Comparison of ENCODE assay signal across 10 mouse cellular contexts in genomic region chr19:7081516-7082266, GRCm38 (mm10). TPM values are rescaled to one million over a fixed set of nuclear protein-coding genes. Genes with fewer than 3 reads are reported as not detected.
DNase-seq lines count a peak whose midpoint lies in the region; ATAC-seq and TF ChIP-seq lines count a peak whose summit lies in the region.
"Had no signal": no experiment of that assay in that cellular context is flagged by ENCODE, and none has a peak within 500 bp of the region (broad histone marks: within the 10 kb centered on the region; RNA-seq: fewer than 3 reads in every experiment).

No protein-coding gene starts in this region.

- DNase-seq in forebrain, embryonic 14.5 days (ENCODE audit: low spot score): no peak
- DNase-seq in kidney, postnatal 0 days (ENCODE audit: low spot score): peak; percentile 73
- DNase-seq in kidney, postnatal 36 days: no peak
- DNase-seq in Patski (ENCODE audit: low read depth, low spot score): peak; percentile 75
- peak; percentile 55 to 76 for DNase-seq in left cerebral cortex, postnatal 36 days (ENCODE audit: low spot score in 2 of 2)
- no peak for DNase-seq in spleen, postnatal 36 days (ENCODE audit: low spot score in 2 of 2)
- DNase-seq: cerebellum, adult 11 months; cerebellum, postnatal 36 days had no signal

- H3K9ac ChIP-seq in forebrain, embryonic 13.5 days: no peak overlapping the region
- H3K9ac ChIP-seq in forebrain, embryonic 14.5 days (ENCODE audit: low read length): no peak overlapping the region
- no peak overlapping the region for H3K9ac ChIP-seq in kidney, postnatal 0 days (ENCODE audit: low read depth, low read length)

- 85% methylated on average over 7 of the region's 7 CpGs for WGBS in forebrain, embryonic 13.5 days
- WGBS in forebrain, embryonic 14.5 days: 85% methylated on average over 7 of the region's 7 CpGs
- WGBS in kidney, postnatal 0 days: 34% methylated on average over 7 of the region's 7 CpGs

- H3K27me3 ChIP-seq in forebrain, embryonic 13.5 days: peaks cover 2% of the 10 kb centered on the region; the same call in 1 of the 2 replicates
- no peaks in the 10 kb centered on the region for H3K27me3 ChIP-seq in forebrain, embryonic 14.5 days (replicated peaks; ENCODE audit: control insufficient read depth, insufficient read depth, low read length)
- H3K27me3 ChIP-seq in kidney, postnatal 0 days (ENCODE audit: insufficient read depth, low read length): no peaks in the 10 kb centered on the region
- H3K27me3 ChIP-seq in Patski: no peaks in the 10 kb centered on the region

- intact Hi-C loops in left cerebral cortex, postnatal 36 days (cut with DNase I): loop anchor here (5.0 kb wide), 1 partner anchor 86 kb away; no protein-coding TSS in a partner anchor

- CTCF ChIA-PET in Patski (lab: Charles Lee): interaction anchor here (0.8 to 1.3 kb wide), 3 partner anchors 9 to 10 kb away, joined by 3 read pairs; no protein-coding TSS in a partner anchor

- no peak for ATAC-seq in forebrain, embryonic 13.5 days
- no peak for ATAC-seq in forebrain, embryonic 14.5 days
- peak; percentile 51; the same call in 1 of the 2 replicates for ATAC-seq in kidney, postnatal 0 days (replicated peaks; ENCODE audit: low FRiP score, low read depth)
- peak; percentile 48 for ATAC-seq in Patski

- no peak for TF ChIP-seq CTCF in kidney, postnatal 0 days (IDR thresholded peaks at IDR 0.05; ENCODE audit: low read depth)
- TF ChIP-seq CTCF in Patski (IDR thresholded peaks at IDR 0.05): no peak

- in situ Hi-C loops in Patski (cut with MboI; ENCODE audit: low pct_unique_long_range_greater_than_20kb): no loop called here

- H3K27ac ChIP-seq in forebrain, embryonic 13.5 days: peak overlapping the region; percentile 89; the same call in 1 of the 2 replicates
- H3K27ac ChIP-seq in forebrain, embryonic 14.5 days (ENCODE audit: low read depth, low read length): no peak overlapping the region
- no peak overlapping the region for H3K27ac ChIP-seq in kidney, postnatal 0 days

- H3K4me3 ChIP-seq in forebrain, embryonic 13.5 days: no peak overlapping the region
- H3K4me3 ChIP-seq in forebrain, embryonic 14.5 days (ENCODE audit: low read depth, low read length): no peak overlapping the region
- no peak overlapping the region for H3K4me3 ChIP-seq in kidney, postnatal 0 days (replicated peaks; ENCODE audit: low read depth, low read length)

- POLR2A ChIA-PET in Patski (lab: Charles Lee): no interaction called here

- no peaks in the 10 kb centered on the region for H3K36me3 ChIP-seq in forebrain, embryonic 13.5 days (ENCODE audit: poor library complexity, severe bottlenecking)
- no peaks in the 10 kb centered on the region for H3K36me3 ChIP-seq in forebrain, embryonic 14.5 days (ENCODE audit: control insufficient read depth, insufficient read depth, low read length)
- H3K36me3 ChIP-seq in kidney, postnatal 0 days (ENCODE audit: insufficient read depth, low read length): no peaks in the 10 kb centered on the region

- H3K4me1 ChIP-seq in forebrain, embryonic 13.5 days: peaks cover 55% of the 10 kb centered on the region
- H3K4me1 ChIP-seq in forebrain, embryonic 14.5 days (ENCODE audit: control insufficient read depth, insufficient read depth, low read length): peaks cover 30% of the 10 kb centered on the region
- 0 out of 2 replicates have a peak, but pooled peaks cover 4% of the 10 kb centered on the region for H3K4me1 ChIP-seq in kidney, postnatal 0 days (replicated peaks; ENCODE audit: insufficient read depth, low read length)

- H3K9me3 ChIP-seq in forebrain, embryonic 13.5 days (replicated peaks): no peaks in the 10 kb centered on the region
- H3K9me3 ChIP-seq in forebrain, embryonic 14.5 days (replicated peaks; ENCODE audit: control insufficient read depth, low read length): no peaks in the 10 kb centered on the region
- no peaks in the 10 kb centered on the region for H3K9me3 ChIP-seq in kidney, postnatal 0 days (replicated peaks; ENCODE audit: low read length)

- no peak overlapping the region for H3K4me2 ChIP-seq in forebrain, embryonic 13.5 days
- H3K4me2 ChIP-seq in forebrain, embryonic 14.5 days (ENCODE audit: low read length): no peak overlapping the region
- H3K4me2 ChIP-seq in kidney, postnatal 0 days (ENCODE audit: low read length): no peak overlapping the region

RNA-seq across cellular contexts. Expression of gene Flrt1, which starts 23.8 kb away (rescaled TPM):
- 10.4 and 11.3 TPM in 2 replicates for polyA plus RNA-seq in forebrain, embryonic 13.5 days (2015; fragmentation: Nextera tagmentation; extraction: Ambion mirVana)
- polyA plus RNA-seq in forebrain, embryonic 14.5 days (2014; fragmentation: Nextera tagmentation; extraction: Ambion mirVana): 9.5 and 12.2 TPM in 2 replicates
- 4.8 and 5.1 TPM in 2 replicates for polyA plus RNA-seq in kidney, postnatal 0 days (2015; fragmentation: Nextera tagmentation; extraction: Ambion mirVana)
- 12.6 TPM for polyA plus RNA-seq in Patski (2021)
- 10 to 100 TPM; 36.2 to 41.7 TPM for total RNA-seq in left cerebral cortex, postnatal 36 days (2021)
- total RNA-seq: hematopoietic stem cell, adult 5-6 weeks had no signal

RNA-seq across cellular contexts. Expression of gene Macrod1, which starts 25.1 kb away (rescaled TPM):
- 3.3 and 4.4 TPM in 2 replicates for polyA plus RNA-seq in forebrain, embryonic 13.5 days (2015; fragmentation: Nextera tagmentation; extraction: Ambion mirVana)
- 4.0 and 4.8 TPM in 2 replicates for polyA plus RNA-seq in forebrain, embryonic 14.5 days (2014; fragmentation: Nextera tagmentation; extraction: Ambion mirVana)
- polyA plus RNA-seq in kidney, postnatal 0 days (2015; fragmentation: Nextera tagmentation; extraction: Ambion mirVana): 28.0 and 35.5 TPM in 2 replicates
- 33.9 TPM for polyA plus RNA-seq in Patski (2021)
- 10 to 100 TPM; 14.1 to 17.6 TPM for total RNA-seq in left cerebral cortex, postnatal 36 days (2021)

RNA-seq across cellular contexts. Expression of gene Stip1, which starts 41.9 kb away (rescaled TPM):
- polyA plus RNA-seq in forebrain, embryonic 13.5 days (2015; fragmentation: Nextera tagmentation; extraction: Ambion mirVana): 289 and 311 TPM in 2 replicates
- 278 and 287 TPM in 2 replicates for polyA plus RNA-seq in forebrain, embryonic 14.5 days (2014; fragmentation: Nextera tagmentation; extraction: Ambion mirVana)
- 131 and 149 TPM in 2 replicates for polyA plus RNA-seq in kidney, postnatal 0 days (2015; fragmentation: Nextera tagmentation; extraction: Ambion mirVana)
- 301 TPM for polyA plus RNA-seq in Patski (2021)
- 100 to 1,000 TPM; 179 to 201 TPM for total RNA-seq in left cerebral cortex, postnatal 36 days (2021)

Comparison
In these comparisons a context has a peak if more than half of its experiments do, and no peak if none do; other contexts are left out.
1. DNase-seq: peak in kidney, postnatal 0 days (single experiment), Patski (single experiment) and left cerebral cortex, postnatal 36 days (2 of 2); none in forebrain, embryonic 14.5 days (single experiment), kidney, postnatal 36 days (0 of 2) and spleen, postnatal 36 days (0 of 2).
2. ATAC-seq: peak in kidney, postnatal 0 days (single experiment) and Patski (single experiment); none in forebrain, embryonic 13.5 days (single experiment) and forebrain, embryonic 14.5 days (single experiment).